16 mouse cellular contexts compared by ENCODE assay signal in the genomic region with DNA sequence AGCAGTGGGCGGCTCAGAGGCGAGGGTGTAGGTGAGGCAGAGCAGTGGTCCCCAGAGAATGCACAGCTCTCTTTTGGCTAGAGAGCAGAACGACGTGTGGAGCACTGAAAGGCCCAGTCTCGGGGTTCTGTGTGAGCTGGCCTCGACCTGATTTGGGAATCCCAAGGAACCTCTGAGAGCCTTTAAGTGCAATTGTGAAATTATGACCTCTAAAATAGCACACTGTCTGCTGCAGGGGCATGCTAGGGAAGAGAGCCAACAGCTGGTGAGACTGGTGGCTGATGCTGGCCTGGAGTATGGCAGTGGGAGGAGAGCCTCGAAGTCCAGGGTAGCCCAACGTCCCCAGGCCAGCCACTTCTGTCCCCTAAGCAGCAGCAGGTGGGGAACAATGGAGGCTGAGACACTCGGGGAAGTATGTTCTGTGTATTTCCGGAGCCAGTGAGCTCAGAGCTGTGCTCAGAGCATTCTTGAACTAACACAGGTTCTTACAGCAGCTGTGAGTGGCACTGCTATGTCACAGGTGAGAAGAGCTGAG. TPM values are rescaled to one million over a fixed set of nuclear protein-coding genes. Genes with fewer than 3 reads are reported as not detected.
DNase-seq lines count a peak whose midpoint lies in the region; ATAC-seq and TF ChIP-seq lines count a peak whose summit lies in the region.
"Had no signal": no experiment of that assay in that cellular context is flagged by ENCODE, and none has a peak within 500 bp of the region (broad histone marks: within the 10 kb centered on the region; RNA-seq: fewer than 3 reads in every experiment).

No protein-coding gene starts in this region.

- no peaks in the 10 kb centered on the region for H3K9me3 ChIP-seq in heart, embryonic 15.5 days (replicated peaks)
- H3K9me3 ChIP-seq in intestine, postnatal 0 days (ENCODE audit: control insufficient read depth) = no peaks in the 10 kb centered on the region
- H3K9me3 ChIP-seq: hindbrain, embryonic 12.5 days; neural tube, embryonic 15.5 days had no signal

- no peak overlapping the region for H3K4me3 ChIP-seq in heart, embryonic 15.5 days
- H3K4me3 ChIP-seq in testis, adult 2 months (ENCODE audit: control insufficient read depth, low read depth, low read length) = no peak overlapping the region
- no peak overlapping the region for H3K4me3 ChIP-seq in intestine, postnatal 0 days (ENCODE audit: low read depth, low read length)
- H3K4me3 ChIP-seq: hindbrain, embryonic 12.5 days; midbrain, embryonic 10.5 days; neural tube, embryonic 15.5 days had no signal

- H3K9ac ChIP-seq in heart, embryonic 15.5 days = no peak overlapping the region
- no peak overlapping the region for H3K9ac ChIP-seq in intestine, postnatal 0 days (ENCODE audit: low read depth, low read length)
- H3K9ac ChIP-seq: hindbrain, embryonic 12.5 days; liver, embryonic 14.5 days; neural tube, embryonic 15.5 days had no signal

- no peak overlapping the region for H3K4me2 ChIP-seq in heart, embryonic 15.5 days
- H3K4me2 ChIP-seq in intestine, postnatal 0 days (replicated peaks; ENCODE audit: low read depth) = no peak overlapping the region
- H3K4me2 ChIP-seq: hindbrain, embryonic 12.5 days; neural tube, embryonic 15.5 days had no signal

- no peak for TF ChIP-seq CTCF in testis, adult 2 months (IDR thresholded peaks at IDR 0.05; ENCODE audit: control insufficient read depth, insufficient read depth, insufficient replicate concordance, low read depth, low read length)
- no peak for TF ChIP-seq CTCF in intestine, postnatal 0 days (IDR thresholded peaks at IDR 0.05; ENCODE audit: low read depth)

- peaks cover 48% of the 10 kb centered on the region for H3K4me1 ChIP-seq in heart, embryonic 15.5 days (replicated peaks)
- H3K4me1 ChIP-seq in testis, adult 2 months (ENCODE audit: control insufficient read depth, insufficient read depth, low read length) = peaks cover 16% of the 10 kb centered on the region
- peaks cover 3% of the 10 kb centered on the region for H3K4me1 ChIP-seq in intestine, postnatal 0 days (replicated peaks; ENCODE audit: control insufficient read depth, insufficient read depth, low read length)

- H3K27me3 ChIP-seq in heart, embryonic 15.5 days = peaks cover 23% of the 10 kb centered on the region
- no peaks in the 10 kb centered on the region for H3K27me3 ChIP-seq in testis, adult 2 months (ENCODE audit: control insufficient read depth, insufficient read depth, low read length)
- 0 out of 2 replicates have a peak, but pooled peaks cover 4% of the 10 kb centered on the region for H3K27me3 ChIP-seq in intestine, postnatal 0 days (replicated peaks; ENCODE audit: control insufficient read depth, insufficient read depth, low read length)

- WGBS in heart, embryonic 15.5 days = 65% methylated on average over 10 of the region's 10 CpGs
- WGBS in intestine, postnatal 0 days = 68% methylated on average over 10 of the region's 10 CpGs

- no peak for ATAC-seq in heart, embryonic 15.5 days (replicated peaks; ENCODE audit: insufficient number of reproducible peaks, insufficient read depth, low FRiP score, low read depth)
- no peak for ATAC-seq in intestine, postnatal 0 days

- no peak for TF ChIP-seq POLR2A in testis, adult 2 months (IDR thresholded peaks at IDR 0.05; ENCODE audit: control insufficient read depth, low read depth, low read length)

- peak overlapping the region; percentile 75; the same call in 1 of the 2 replicates for H3K27ac ChIP-seq in heart, embryonic 15.5 days
- peak overlapping the region; percentile 55; the same call in 1 of the 2 replicates for H3K27ac ChIP-seq in testis, adult 2 months (ENCODE audit: control insufficient read depth, insufficient read depth, low read depth, low read length)
- H3K27ac ChIP-seq in intestine, postnatal 0 days (ENCODE audit: low read depth, low read length) = peak overlapping the region; percentile 21
- H3K27ac ChIP-seq: hindbrain, embryonic 12.5 days; liver, embryonic 14.5 days; midbrain, embryonic 10.5 days had no signal

- DNase-seq in heart, postnatal 4 days = no peak
- DNase-seq in testis, postnatal 14 days (ENCODE audit: low spot score) = no peak
- no peak for DNase-seq in layer of hippocampus, postnatal 25 days (ENCODE audit: extremely low spot score in 1 of 2, low spot score in 1 of 2)
- no peak for DNase-seq in retina, postnatal 1 day
- DNase-seq: cerebellum, adult 11-12 months; kidney, adult 2 months; layer of hippocampus, postnatal 36 days; right cerebral cortex, adult 18-20 months had no signal

- H3K36me3 ChIP-seq in heart, embryonic 15.5 days = no peaks in the 10 kb centered on the region
- H3K36me3 ChIP-seq in testis, adult 2 months (ENCODE audit: control insufficient read depth, insufficient read depth, low read length) = no peaks in the 10 kb centered on the region
- no peaks in the 10 kb centered on the region for H3K36me3 ChIP-seq in intestine, postnatal 0 days (ENCODE audit: control insufficient read depth, insufficient read depth)
- H3K36me3 ChIP-seq: hindbrain, embryonic 12.5 days; midbrain, embryonic 10.5 days; neural tube, embryonic 15.5 days had no signal

RNA-seq across cellular contexts. Expression of gene Tnxb, which starts 13.4 kb away (rescaled TPM):
- 2.3 and 3.2 TPM in 2 replicates for polyA plus RNA-seq in heart, embryonic 15.5 days (2015; fragmentation: Nextera tagmentation; extraction: Ambion mirVana)
- 10 to 100 TPM; 47.1 to 54.2 TPM for total RNA-seq in heart, postnatal 4 days (2021)
- polyA plus RNA-seq in testis, adult 2 months (2012; rRNA removed) = 0.77 and 1.9 TPM in 2 replicates
- polyA plus RNA-seq in intestine, postnatal 0 days (2015; fragmentation: Nextera tagmentation; extraction: Ambion mirVana) = 1.4 and 1.9 TPM in 2 replicates
- 1 to 10 TPM; 7.1 to 9.0 TPM for total RNA-seq in layer of hippocampus, postnatal 25 days (2021)
- total RNA-seq: common myeloid progenitor, adult 5-6 weeks had no signal
- polyA plus RNA-seq: midbrain, embryonic 10.5 days had no signal

RNA-seq across cellular contexts. Expression of gene Atf6b, which starts 36.8 kb away (rescaled TPM):
- polyA plus RNA-seq in heart, embryonic 15.5 days (2015; fragmentation: Nextera tagmentation; extraction: Ambion mirVana) = 39.6 and 54.5 TPM in 2 replicates
- total RNA-seq in heart, postnatal 4 days (2021) = 10 to 100 TPM; 22.3 to 24.4 TPM
- polyA plus RNA-seq in testis, adult 2 months (2012; rRNA removed) = 27.9 and 28.4 TPM in 2 replicates
- polyA plus RNA-seq in intestine, postnatal 0 days (2015; fragmentation: Nextera tagmentation; extraction: Ambion mirVana) = 22.9 and 23.1 TPM in 2 replicates
- 100 to 1,000 TPM in 1 of 2 experiments, 10 to 100 TPM in 1; 97.1 to 102 TPM for total RNA-seq in layer of hippocampus, postnatal 25 days (2021)

RNA-seq across cellular contexts. Expression of gene Fkbpl, which starts 39.2 kb away (rescaled TPM):
- polyA plus RNA-seq in heart, embryonic 15.5 days (2015; fragmentation: Nextera tagmentation; extraction: Ambion mirVana) = 10.7 and 12.9 TPM in 2 replicates
- total RNA-seq in heart, postnatal 4 days (2021) = 1 to 10 TPM; 6.1 to 9.5 TPM
- 156 and 172 TPM in 2 replicates for polyA plus RNA-seq in testis, adult 2 months (2012; rRNA removed)
- polyA plus RNA-seq in intestine, postnatal 0 days (2015; fragmentation: Nextera tagmentation; extraction: Ambion mirVana) = 8.8 and 9.2 TPM in 2 replicates
- total RNA-seq in layer of hippocampus, postnatal 25 days (2021) = 10 to 100 TPM; 14.1 to 14.9 TPM

RNA-seq across cellular contexts. Expression of gene Prrt1, which starts 54.4 kb away (rescaled TPM):
- polyA plus RNA-seq in heart, embryonic 15.5 days (2015; fragmentation: Nextera tagmentation; extraction: Ambion mirVana) = 0.42 and 1.2 TPM in 2 replicates
- total RNA-seq in heart, postnatal 4 days (2021) = under 1 TPM; 0.52 to 0.91 TPM
- polyA plus RNA-seq in testis, adult 2 months (2012; rRNA removed) = 1.5 and 1.6 TPM in 2 replicates
- 0.27 and 0.47 TPM in 2 replicates for polyA plus RNA-seq in intestine, postnatal 0 days (2015; fragmentation: Nextera tagmentation; extraction: Ambion mirVana)
- 100 to 1,000 TPM; 259 to 330 TPM for total RNA-seq in layer of hippocampus, postnatal 25 days (2021)
- total RNA-seq: common myeloid progenitor, adult 5-6 weeks had no signal

RNA-seq across cellular contexts. Expression of gene Ppt2, which starts 55.4 kb away (rescaled TPM):
- polyA plus RNA-seq in heart, embryonic 15.5 days (2015; fragmentation: Nextera tagmentation; extraction: Ambion mirVana) = 22.9 and 24.8 TPM in 2 replicates
- total RNA-seq in heart, postnatal 4 days (2021) = 10 to 100 TPM; 37.8 to 41.8 TPM
- 15.9 and 20.2 TPM in 2 replicates for polyA plus RNA-seq in testis, adult 2 months (2012; rRNA removed)
- 17.2 and 18.0 TPM in 2 replicates for polyA plus RNA-seq in intestine, postnatal 0 days (2015; fragmentation: Nextera tagmentation; extraction: Ambion mirVana)
- total RNA-seq in layer of hippocampus, postnatal 25 days (2021) = 10 to 100 TPM; 42.4 to 48.4 TPM

Comparison
In these comparisons a context has a peak if more than half of its experiments do, and no peak if none do; other contexts are left out.
1. H3K27ac ChIP-seq: peak in every context shown above with its lines; median percentile 75 in heart, embryonic 15.5 days; 55 in testis, adult 2 months; 21 in intestine, postnatal 0 days.
2. RNA of gene Fkbpl, which starts 39.2 kb away (polyA plus RNA-seq): 156 to 172 TPM in testis, adult 2 months; 10.7 to 12.9 TPM in heart, embryonic 15.5 days and 8.8 to 9.2 TPM in intestine, postnatal 0 days; every median in the first group is over 10 times any median in the second.